Mouse (Mus musculus) kidney, adult 2 months (tissue): ENCODE results near the gene Thumpd2. TPM values are rescaled to one million over a fixed set of nuclear protein-coding genes. Genes with fewer than 3 reads are reported as not detected.

ENCODE experiments used
- DNase-seq: peaks from one replicate; pipeline ENCODE4 v3.0.0; 2021
- H3K27ac ChIP-seq: fragments of 200-500 bp; 2 replicates; pipeline ENCODE4 v1.5.1; 2012; ENCODE audit warnings: low read depth, low read length, control low read depth, inconsistent platforms; ENCODE audit not compliant: insufficient read depth
- H3K27me3 ChIP-seq: fragments of 200-500 bp; replicated peaks from 2 replicates; pipeline ENCODE4 v1.6.1; 2012; ENCODE audit warnings: mild to moderate bottlenecking, moderate library complexity, low read length, inconsistent platforms; ENCODE audit not compliant: control insufficient read depth, insufficient read depth
- H3K36me3 ChIP-seq: fragments of 200-500 bp; 2 replicates; pipeline ENCODE4 v1.6.1; 2012; ENCODE audit warnings: mild to moderate bottlenecking, moderate library complexity, low read length, inconsistent platforms; ENCODE audit not compliant: control insufficient read depth, insufficient read depth
- H3K4me1 ChIP-seq: fragments of 200-500 bp; 2 replicates; pipeline ENCODE4 v1.6.1; 2011; ENCODE audit warnings: low read length; ENCODE audit not compliant: control insufficient read depth, insufficient read depth
- H3K4me3 ChIP-seq: fragments of 200-500 bp; 2 replicates; pipeline ENCODE4 v1.5.1; 2011; ENCODE audit warnings: mild to moderate bottlenecking, low read depth, low read length, control low read depth; ENCODE audit not compliant: insufficient read depth
- CTCF ChIP-seq: fragments of 200-500 bp; conservative IDR thresholded peaks from 2 replicates; pipeline ENCODE4 v1.5.1; 2011; ENCODE audit warnings: low read depth, mild to moderate bottlenecking, control low read depth, low read length, moderate library complexity, mixed read lengths; ENCODE audit not compliant: insufficient read depth, insufficient read length
- POLR2A ChIP-seq: fragments of 200-500 bp; IDR thresholded peaks from one replicate; pipeline ENCODE4 v1.6.1; 2011; ENCODE audit warnings: low read depth, low read length, control low read depth
- WGBS: fragments of 180-500 bp; shearing (Covaris S2); methylation state at CpG from one replicate; pipeline ENCODE4 v1.1.7; 2018; 5-methylcytosine and 5-hydroxymethylcytosine counted together
- polyA plus RNA-seq: library from polyadenylated mRNA; depleted of rRNA; stranded (reverse); fragments of >200 nt; gene quantifications from 2 replicates; pipeline ENCODE4 v1.2.3, GENCODE M21; 2012; rRNA removed

The Thumpd2 gene
- polyA plus RNA-seq, result 1.6 and 2.3 TPM in 2 replicates

DNA sequence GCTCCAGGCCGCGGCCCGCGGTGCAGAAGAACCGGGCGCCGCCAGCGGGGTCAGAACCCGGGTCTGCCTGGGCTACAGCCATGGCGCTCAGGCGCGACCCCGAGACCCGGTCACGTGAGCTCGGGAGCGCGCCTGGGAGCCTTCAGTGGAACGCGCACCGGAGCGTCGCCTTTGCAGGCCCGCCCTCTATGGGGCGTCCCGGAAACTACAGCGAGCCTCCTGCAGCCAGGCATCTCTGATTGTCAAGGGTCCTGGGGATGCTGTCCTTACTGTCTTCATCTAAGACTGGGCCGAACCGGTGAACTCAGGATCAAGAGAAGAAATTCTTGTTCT is at the start of gene Thumpd2:
Gene Thumpd2 (minus strand): TSS at position 104 of the 333 bp plus-strand sequence.
- H3K4me1 ChIP-seq, result peaks cover 4% of the 10 kb centered on the region
- peak within 1 kb of the TSS; percentile 70 for H3K4me3 ChIP-seq
- peak within 1 kb of the TSS; percentile 22; the same call in 1 of the 2 replicates for H3K27ac ChIP-seq
- under 1% methylated on average over 29 of the region's 29 CpGs for WGBS
- DNase-seq, result peak; percentile 92
- H3K36me3 ChIP-seq, result no peaks in the 10 kb centered on the region
- H3K27me3 ChIP-seq, result no peaks in the 10 kb centered on the region
- TF ChIP-seq CTCF (peak; percentile 84), POLR2A (no peak)

GRCm38 (mm10) chr17:81104237-81104636 is 39.4 kb upstream of the Thumpd2 start:
- H3K27ac ChIP-seq, result no peak overlapping the region
- TF ChIP-seq CTCF (no peak), POLR2A (no peak)
- no peak overlapping the region for H3K4me3 ChIP-seq
- no peaks in the 10 kb centered on the region for H3K27me3 ChIP-seq
- no peaks in the 10 kb centered on the region for H3K4me1 ChIP-seq
- WGBS, result 87% methylated on average over 2 of the region's 2 CpGs
- H3K36me3 ChIP-seq, result no peaks in the 10 kb centered on the region
- peak; percentile 20 for DNase-seq

GRCm38 (mm10) chr17:81102866-81103265 is 38.0 kb upstream of the Thumpd2 start:
- DNase-seq, result no peak
- Histone ChIP-seq H3K4me1 (no peaks in the 10 kb centered on the region), H3K4me3 (no peak overlapping the region), H3K36me3 (no peaks in the 10 kb centered on the region), H3K27ac (no peak overlapping the region), H3K27me3 (no peaks in the 10 kb centered on the region)
- WGBS, result 62% methylated on average over 8 of the region's 8 CpGs
- TF ChIP-seq POLR2A, result no peak
- no peak for TF ChIP-seq CTCF

- Histone ChIP-seq H3K27ac (no peak overlapping the region), H3K4me3 (no peak overlapping the region), H3K36me3 (no peaks in the 10 kb centered on the region), H3K27me3 (no peaks in the 10 kb centered on the region), H3K4me1 (no peaks in the 10 kb centered on the region)
- DNase-seq, result no peak
- TF ChIP-seq POLR2A (no peak), CTCF (no peak)
Observed at GRCm38 (mm10) chr17:81098444-81098843, 33.6 kb upstream of the Thumpd2 start.

- TF ChIP-seq POLR2A (no peak), CTCF (no peak)
- no peak overlapping the region for H3K27ac ChIP-seq
- no peak overlapping the region for H3K4me3 ChIP-seq
- H3K4me1 ChIP-seq, result no peaks in the 10 kb centered on the region
- no peak for DNase-seq
- H3K27me3 ChIP-seq, result no peaks in the 10 kb centered on the region
- H3K36me3 ChIP-seq, result no peaks in the 10 kb centered on the region
- WGBS, result 83% methylated on average over 2 of the region's 2 CpGs
Observed at GRCm38 (mm10) chr17:81096490-81096889, 31.6 kb upstream of the Thumpd2 start.

DNA sequence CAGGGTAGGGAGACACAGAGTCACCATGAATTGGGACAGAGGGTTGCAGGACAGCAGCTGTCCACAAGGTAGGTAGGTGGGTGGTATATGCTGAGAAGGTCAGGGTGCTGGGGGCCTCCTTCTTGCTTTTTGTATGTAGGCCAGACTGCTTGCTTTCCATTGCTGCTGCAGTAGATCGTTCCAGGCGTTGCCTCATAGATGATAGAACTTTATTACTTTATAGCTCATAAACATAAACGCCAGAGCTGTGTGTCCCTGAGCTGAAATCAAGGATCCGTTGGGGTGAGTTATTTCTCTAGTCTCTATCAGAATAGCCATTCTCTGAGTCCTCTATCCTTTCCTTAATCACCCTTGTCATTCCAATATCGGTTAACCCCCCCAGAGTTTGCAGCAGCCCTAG is 27.9 kb upstream of the Thumpd2 start:
- TF ChIP-seq CTCF (no peak), POLR2A (no peak)
- no peaks in the 10 kb centered on the region for H3K27me3 ChIP-seq
- H3K4me1 ChIP-seq, result no peaks in the 10 kb centered on the region
- H3K27ac ChIP-seq, result no peak overlapping the region
- H3K4me3 ChIP-seq, result no peak overlapping the region
- H3K36me3 ChIP-seq, result no peaks in the 10 kb centered on the region
- 75% methylated on average over 5 of the region's 5 CpGs for WGBS
- DNase-seq, result no peak

DNA sequence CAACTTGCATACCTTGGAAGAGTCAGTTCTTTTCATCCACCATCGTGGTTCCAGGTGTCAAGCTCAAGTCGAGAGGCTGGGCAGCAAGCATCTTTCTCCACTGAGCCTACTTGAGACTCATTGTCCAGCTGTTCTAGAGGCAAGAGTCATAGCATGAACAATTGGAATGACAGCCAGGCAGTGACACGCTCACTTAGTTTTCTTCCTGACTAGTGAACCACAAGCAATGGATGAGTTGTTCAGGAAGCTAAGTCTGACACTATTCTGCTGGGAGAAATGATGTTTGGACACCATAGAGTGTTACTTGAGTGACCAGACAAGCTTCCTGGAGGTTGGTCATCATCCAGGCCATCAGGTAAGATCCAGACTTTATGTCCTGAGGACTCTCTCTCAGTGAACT is 24.0 kb upstream of the Thumpd2 start:
- DNase-seq, result no peak
- no peak overlapping the region for H3K4me3 ChIP-seq
- H3K36me3 ChIP-seq, result no peaks in the 10 kb centered on the region
- 64% methylated on average over 3 of the region's 3 CpGs for WGBS
- no peaks in the 10 kb centered on the region for H3K4me1 ChIP-seq
- TF ChIP-seq POLR2A, result no peak
- TF ChIP-seq CTCF, result no peak
- no peak overlapping the region for H3K27ac ChIP-seq
- no peaks in the 10 kb centered on the region for H3K27me3 ChIP-seq

DNA sequence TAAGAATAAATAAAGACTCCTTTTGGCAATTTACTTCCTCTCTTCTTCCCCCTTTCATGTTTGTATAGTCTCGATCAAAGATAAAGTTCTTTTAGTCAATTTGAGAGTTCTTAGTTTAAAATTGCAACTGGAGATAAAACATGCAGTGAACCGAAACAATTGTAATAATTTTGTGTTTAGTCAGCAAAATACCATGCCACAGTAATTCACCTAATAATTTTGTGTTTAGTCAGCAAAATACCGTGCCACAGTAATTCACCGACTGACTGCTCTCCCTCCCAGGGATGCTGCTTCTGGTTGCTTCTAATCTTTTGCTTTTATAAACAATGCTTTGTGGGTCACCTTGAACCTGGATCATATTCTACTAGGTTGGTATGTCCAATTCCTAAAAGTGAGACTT is 22.9 kb upstream of the Thumpd2 start:
- WGBS, result 75% methylated on average over 4 of the region's 4 CpGs
- no peaks in the 10 kb centered on the region for H3K27me3 ChIP-seq
- H3K4me3 ChIP-seq, result no peak overlapping the region
- H3K27ac ChIP-seq, result no peak overlapping the region
- TF ChIP-seq POLR2A (no peak), CTCF (no peak)
- no peaks in the 10 kb centered on the region for H3K4me1 ChIP-seq
- DNase-seq, result no peak
- no peaks in the 10 kb centered on the region for H3K36me3 ChIP-seq
